Mouse (Mus musculus) thymus, adult 2 months (tissue): ENCODE data around the gene Tmem175.

Experiments used
- CTCF ChIP-seq: fragments of 200-500 bp; IDR thresholded peaks from 2 replicates; pipeline ENCODE4 v1.5.1; 2012; ENCODE audit warnings: mild to moderate bottlenecking, control low read depth, low read length, moderate library complexity, borderline replicate concordance; ENCODE audit not compliant: control insufficient read depth, poor library complexity, insufficient read depth; ENCODE audit errors: extremely low read depth
- POLR2A ChIP-seq: fragments of 200-500 bp; IDR thresholded peaks from 2 replicates; pipeline ENCODE4 v1.6.1; 2012; ENCODE audit warnings: mild to moderate bottlenecking, low read length, control low read depth, moderate library complexity; ENCODE audit not compliant: control insufficient read depth, poor library complexity, insufficient read depth; ENCODE audit errors: extremely low read depth

- TF ChIP-seq CTCF (no peak), POLR2A (no peak)
These were observed 19.5 kb downstream of the Tmem175 start for GRCm38 (mm10) chr5:108648937-108649576.
